Mouse (Mus musculus) neural tube, embryonic 14.5 days (tissue): Measurements from ENCODE around the gene Efcab5. TPM values are rescaled to one million over a fixed set of nuclear protein-coding genes. Genes with fewer than 3 reads are reported as not detected.
"Not testable (repeated sequence)": the region's sequence is repeated elsewhere in the genome, so short reads cannot be mapped to it uniquely, and the experiment has no call there.

ENCODE experiments used
- ATAC-seq: fragments of 200-750 bp; cut with Nextera tagmentation; 2 replicates; pipeline ENCODE4 v1.8.0; 2017; ENCODE audit warnings: low read depth, mild to moderate bottlenecking, moderate TSS enrichment, moderate library complexity
- H3K27ac ChIP-seq: fragments of 300-500 bp; sonication (generic); 2 replicates; pipeline ENCODE4 v1.5.1; 2014; ENCODE audit warnings: low read depth, mild to moderate bottlenecking, control low read depth, low read length, moderate library complexity, mixed read lengths
- H3K27me3 ChIP-seq: fragments of 300-500 bp; sonication (generic); 2 replicates; pipeline ENCODE4 v1.6.1; 2014; ENCODE audit warnings: low read length; ENCODE audit not compliant: control insufficient read depth, insufficient read depth
- H3K36me3 ChIP-seq: fragments of 300-500 bp; sonication (generic); 2 replicates; pipeline ENCODE4 v1.6.1; 2014; ENCODE audit warnings: low read length, mixed read lengths; ENCODE audit not compliant: control insufficient read depth, insufficient read depth
- H3K4me1 ChIP-seq: fragments of 300-500 bp; sonication (generic); 2 replicates; pipeline ENCODE4 v1.6.1; 2014; ENCODE audit warnings: low read length; ENCODE audit not compliant: control insufficient read depth, insufficient read depth
- H3K4me2 ChIP-seq: fragments of 300-500 bp; sonication (generic); 2 replicates; pipeline ENCODE4 v1.6.1; 2014; ENCODE audit warnings: mild to moderate bottlenecking, low read depth, low read length, control low read depth
- H3K4me3 ChIP-seq: fragments of 300-500 bp; sonication (generic); 2 replicates; pipeline ENCODE4 v1.5.1; 2014; ENCODE audit warnings: low read depth, low read length, control low read depth, mixed read lengths
- H3K9ac ChIP-seq: fragments of 300-500 bp; sonication (generic); replicated peaks from 2 replicates; pipeline ENCODE4 v1.6.1; 2014; ENCODE audit warnings: low read depth, mild to moderate bottlenecking, control low read depth, low read length, mixed read lengths
- H3K9me3 ChIP-seq: fragments of 300-500 bp; sonication (generic); 2 replicates; pipeline ENCODE4 v1.6.1; 2016; ENCODE audit warnings: low read length; ENCODE audit not compliant: control insufficient read depth
- WGBS: fragments of 180-500 bp; shearing (Covaris S2); extraction: QIAGEN DNeasy Blood & Tissue Kit; methylation state at CpG from one replicate; pipeline ENCODE4 v1.1.7; 2014; 5-methylcytosine and 5-hydroxymethylcytosine counted together
- polyA plus RNA-seq: library from polyadenylated mRNA; unstranded; fragments of >200 nt; fragmentation: Nextera tagmentation; extraction: Ambion mirVana; gene quantifications from 2 replicates; pipeline ENCODE4 v1.2.1, GENCODE M21; 2014

Gene Efcab5
- polyA plus RNA-seq, 1 experiment from 2014 or later, result 1.4 TPM

- not testable (repeated sequence) for H3K9me3 ChIP-seq, ATAC-seq, H3K4me1 ChIP-seq, H3K27ac ChIP-seq, H3K9ac ChIP-seq, H3K4me3 ChIP-seq, H3K36me3 ChIP-seq, H3K27me3 ChIP-seq, H3K4me2 ChIP-seq
- 91% methylated on average over 20 of the region's 22 CpGs for WGBS
These were observed 38.8 kb downstream of the Efcab5 start for GRCm38 (mm10) chr11:77149783-77150630.

- Histone ChIP-seq H3K4me2 (no peak overlapping the region), H3K27ac (no peak overlapping the region), H3K9me3 (no peaks in the 10 kb centered on the region), H3K36me3 (no peaks in the 10 kb centered on the region), H3K27me3 (no peaks in the 10 kb centered on the region), H3K4me1 (no peaks in the 10 kb centered on the region), H3K4me3 (no peak overlapping the region), H3K9ac (no peak overlapping the region)
- no peak for ATAC-seq
- 82% methylated on average over 2 of the region's 2 CpGs for WGBS
These were observed 40.0 kb downstream of the Efcab5 start for GRCm38 (mm10) chr11:77148774-77149173.

- H3K4me2 ChIP-seq, result no peak overlapping the region
- no peaks in the 10 kb centered on the region for H3K4me1 ChIP-seq
- no peaks in the 10 kb centered on the region for H3K36me3 ChIP-seq
- no peak overlapping the region for H3K4me3 ChIP-seq
- ATAC-seq, result no peak
- H3K9ac ChIP-seq, result no peak overlapping the region
- H3K9me3 ChIP-seq, result no peaks in the 10 kb centered on the region
- H3K27me3 ChIP-seq, result no peaks in the 10 kb centered on the region
- H3K27ac ChIP-seq, result no peak overlapping the region
- WGBS, result 90% methylated on average over 3 of the region's 3 CpGs
These were observed 41.0 kb downstream of the Efcab5 start for GRCm38 (mm10) chr11:77147753-77148152.

- H3K9me3 ChIP-seq, result no peaks in the 10 kb centered on the region
- 79% methylated on average over 4 of the region's 4 CpGs for WGBS
- no peaks in the 10 kb centered on the region for H3K27me3 ChIP-seq
- ATAC-seq, result no peak
- no peak overlapping the region for H3K4me3 ChIP-seq
- H3K4me1 ChIP-seq, result no peaks in the 10 kb centered on the region
- no peak overlapping the region for H3K27ac ChIP-seq
- H3K4me2 ChIP-seq, result no peak overlapping the region
- no peaks in the 10 kb centered on the region for H3K36me3 ChIP-seq
- H3K9ac ChIP-seq, result no peak overlapping the region
These were observed 43.3 kb downstream of the Efcab5 start for GRCm38 (mm10) chr11:77145423-77145822.

- no peak overlapping the region for H3K27ac ChIP-seq
These were observed 46.8 kb downstream of the Efcab5 start for GRCm38 (mm10) chr11:77141938-77142337.

GRCm38 (mm10) chr11:77139976-77140375 is 48.8 kb downstream of the Efcab5 start:
- H3K4me1 ChIP-seq, result no peaks in the 10 kb centered on the region
- H3K27ac ChIP-seq, result no peak overlapping the region
- H3K9me3 ChIP-seq, result no peaks in the 10 kb centered on the region
- no peak for ATAC-seq
- H3K4me3 ChIP-seq, result no peak overlapping the region
- H3K36me3 ChIP-seq, result no peaks in the 10 kb centered on the region
- no peak overlapping the region for H3K4me2 ChIP-seq
- H3K9ac ChIP-seq, result no peak overlapping the region
- WGBS, result 90% methylated on average over 6 of the region's 6 CpGs
- H3K27me3 ChIP-seq, result no peaks in the 10 kb centered on the region

More at GRCm38 (mm10) chr11:77141938-77142337, 46.8 kb downstream of the Efcab5 start:
- Histone ChIP-seq H3K4me1 (no peaks in the 10 kb centered on the region), H3K4me3 (no peak overlapping the region), H3K9me3 (no peaks in the 10 kb centered on the region), H3K36me3 (no peaks in the 10 kb centered on the region), H3K4me2 (no peak overlapping the region), H3K9ac (no peak overlapping the region), H3K27me3 (no peaks in the 10 kb centered on the region)
- ATAC-seq, result no peak
- WGBS, result 65% methylated on average over 6 of the region's 6 CpGs

- no peak overlapping the region for H3K27ac ChIP-seq
- no peaks in the 10 kb centered on the region for H3K9me3 ChIP-seq
- whole genome bisulfite sequencing, result 96% methylated on average over 4 of the region's 4 CpGs
- no peak overlapping the region for H3K9ac ChIP-seq
- ATAC-seq, result no peak
- H3K27me3 ChIP-seq, result no peaks in the 10 kb centered on the region
- H3K4me1 ChIP-seq, result no peaks in the 10 kb centered on the region
- H3K36me3 ChIP-seq, result no peaks in the 10 kb centered on the region
- H3K4me3 ChIP-seq, result no peak overlapping the region
- H3K4me2 ChIP-seq, result no peak overlapping the region
These were observed 55.3 kb downstream of the Efcab5 start for GRCm38 (mm10) chr11:77133450-77133849.

GRCm38 (mm10) chr11:77132580-77132979 is 56.2 kb downstream of the Efcab5 start:
- WGBS, result 65% methylated on average over 3 of the region's 3 CpGs
- H3K4me1 ChIP-seq, result no peaks in the 10 kb centered on the region
- no peaks in the 10 kb centered on the region for H3K27me3 ChIP-seq
- H3K4me2 ChIP-seq, result no peak overlapping the region
- H3K36me3 ChIP-seq, result no peaks in the 10 kb centered on the region
- no peak overlapping the region for H3K27ac ChIP-seq
- no peaks in the 10 kb centered on the region for H3K9me3 ChIP-seq
- H3K9ac ChIP-seq, result no peak overlapping the region
- no peak for ATAC-seq
- no peak overlapping the region for H3K4me3 ChIP-seq

GRCm38 (mm10) chr11:77128562-77128961 is 60.2 kb downstream of the Efcab5 start:
- ATAC-seq, result no peak
- H3K4me1 ChIP-seq, result no peaks in the 10 kb centered on the region
- no peaks in the 10 kb centered on the region for H3K9me3 ChIP-seq
- no peak overlapping the region for H3K27ac ChIP-seq
- no peak overlapping the region for H3K4me3 ChIP-seq
- H3K36me3 ChIP-seq, result no peaks in the 10 kb centered on the region
- 94% methylated on average over 3 of the region's 3 CpGs for WGBS
- no peak overlapping the region for H3K9ac ChIP-seq
- H3K4me2 ChIP-seq, result no peak overlapping the region
- no peaks in the 10 kb centered on the region for H3K27me3 ChIP-seq
